In the genomic region with DNA sequence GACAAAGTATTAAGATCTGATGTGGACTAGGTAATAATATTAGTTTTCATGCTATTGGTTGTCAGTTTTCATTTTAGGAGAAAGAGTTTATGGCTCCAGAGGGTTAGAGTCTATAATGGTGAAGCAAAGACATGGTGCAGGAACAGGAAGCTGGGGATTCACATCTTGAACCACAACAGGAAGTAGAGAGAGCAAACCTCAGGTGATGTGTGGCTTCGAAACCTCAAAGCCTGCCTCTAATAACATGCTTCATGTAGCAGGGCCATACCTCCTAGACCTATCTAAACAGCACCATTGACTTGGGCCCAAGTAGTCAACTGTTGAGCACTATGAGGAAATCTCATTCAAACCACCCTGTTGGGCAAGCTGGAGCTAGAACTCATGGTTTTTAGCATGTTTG, we compare ENCODE assay signal across 26 mouse cellular contexts. TPM values are rescaled to one million over a fixed set of nuclear protein-coding genes. Genes with fewer than 3 reads are reported as not detected.
"Had no signal": no experiment of that assay in that cellular context is flagged by ENCODE, and none has a peak within 500 bp of the region (broad histone marks: within the 10 kb centered on the region; RNA-seq: fewer than 3 reads in every experiment).

No protein-coding gene starts in this region.

- H3K27ac ChIP-seq: midbrain, embryonic 10.5 days; midbrain, embryonic 12.5 days; neural tube, embryonic 13.5 days; neural tube, embryonic 15.5 days; stomach, embryonic 15.5 days; stomach, postnatal 0 days had no signal

- H3K4me2 ChIP-seq: lung, embryonic 14.5 days; midbrain, embryonic 12.5 days; neural tube, embryonic 13.5 days; neural tube, embryonic 15.5 days; stomach, embryonic 15.5 days had no signal

- H3K4me3 ChIP-seq: midbrain, embryonic 10.5 days; midbrain, embryonic 12.5 days; myocyte; neural tube, embryonic 13.5 days; neural tube, embryonic 15.5 days; stomach, embryonic 15.5 days had no signal

- H3K27me3 ChIP-seq: neural tube, embryonic 15.5 days had no signal

- DNase-seq: lung, adult 18-20 months; lung, embryonic 14.5 days; lung, postnatal 10 days; lung, postnatal 4 days; midbrain, embryonic 14.5 days; retina, postnatal 1 day; right cerebral cortex, adult 18-20 months; right cerebral cortex, postnatal 25 days; right cerebral cortex, postnatal 4 days; spleen, adult 18-20 months; thymus, adult 2 months; thymus, postnatal 25 days; thymus, postnatal 4 days had no signal

- H3K9ac ChIP-seq: lung, embryonic 14.5 days; midbrain, embryonic 12.5 days; neural tube, embryonic 13.5 days; neural tube, embryonic 15.5 days; stomach, embryonic 15.5 days had no signal

- H3K36me3 ChIP-seq: midbrain, embryonic 10.5 days; midbrain, embryonic 12.5 days; neural tube, embryonic 13.5 days; neural tube, embryonic 15.5 days; stomach, embryonic 15.5 days had no signal

- H3K9me3 ChIP-seq: neural tube, embryonic 13.5 days; neural tube, embryonic 15.5 days; stomach, embryonic 15.5 days had no signal

- ATAC-seq: midbrain, embryonic 16.5 days had no signal

RNA-seq across cellular contexts. Expression of a gene that starts 3.1 kb away (rescaled TPM):
- total RNA-seq: megakaryocyte, adult 5-6 weeks had no signal
- polyA plus RNA-seq: myocyte had no signal

RNA-seq across cellular contexts. Expression of a gene that starts 46.5 kb away (rescaled TPM):
- total RNA-seq: megakaryocyte, adult 5-6 weeks; megakaryocyte-erythroid progenitor cell, adult 5-6 weeks had no signal
- polyA plus RNA-seq: lung, embryonic 14.5 days; lung, embryonic 16.5 days; midbrain, embryonic 10.5 days; midbrain, embryonic 12.5 days; midbrain, embryonic 14.5 days; midbrain, embryonic 16.5 days; myocyte; neural tube, embryonic 11.5 days; neural tube, embryonic 13.5 days; neural tube, embryonic 15.5 days; small intestine, adult 2 months; stomach, embryonic 15.5 days; stomach, postnatal 0 days; thymus, adult 2 months had no signal
